Mouse (Mus musculus) limb, embryonic 15.5 days (tissue): ENCODE results near the gene Kcnk2. TPM values are rescaled to one million over a fixed set of nuclear protein-coding genes. Genes with fewer than 3 reads are reported as not detected.

Experiments
- ATAC-seq: fragments of 200-750 bp; cut with Nextera tagmentation; 2 replicates; pipeline ENCODE4 v1.8.0; 2017; ENCODE audit warnings: low read depth, moderate TSS enrichment; ENCODE audit not compliant: insufficient number of reproducible peaks, low FRiP score, low TSS enrichment
- H3K27ac ChIP-seq: fragments of 300-500 bp; sonication (generic); 2 replicates; pipeline ENCODE4 v1.5.1; 2015; ENCODE audit warnings: moderate library complexity, mild to moderate bottlenecking, inconsistent platforms
- H3K27me3 ChIP-seq: fragments of 300-500 bp; sonication (generic); 2 replicates; pipeline ENCODE4 v1.6.1; 2015; ENCODE audit warnings: inconsistent platforms
- H3K36me3 ChIP-seq: fragments of 300-500 bp; sonication (generic); 2 replicates; pipeline ENCODE4 v1.6.1; 2015; ENCODE audit warnings: inconsistent platforms
- H3K4me1 ChIP-seq: fragments of 300-500 bp; sonication (generic); 2 replicates; pipeline ENCODE4 v1.6.1; 2015; ENCODE audit warnings: inconsistent platforms
- H3K4me2 ChIP-seq: fragments of 300-500 bp; sonication (generic); 2 replicates; pipeline ENCODE4 v1.6.1; 2015; ENCODE audit warnings: mild to moderate bottlenecking, inconsistent platforms
- H3K4me3 ChIP-seq: fragments of 300-500 bp; sonication (generic); 2 replicates; pipeline ENCODE4 v1.5.1; 2015; ENCODE audit warnings: mild to moderate bottlenecking, inconsistent platforms
- H3K9ac ChIP-seq: fragments of 300-500 bp; sonication (generic); 2 replicates; pipeline ENCODE4 v1.6.1; 2015; ENCODE audit warnings: inconsistent platforms
- H3K9me3 ChIP-seq: fragments of 300-500 bp; sonication (generic); 2 replicates; pipeline ENCODE4 v1.6.1; 2016; ENCODE audit warnings: inconsistent platforms
- WGBS: fragments of 180-500 bp; shearing (Covaris S2); methylation state at CpG from one replicate; pipeline ENCODE4 v1.1.7; 2015; 5-methylcytosine and 5-hydroxymethylcytosine counted together
- polyA plus RNA-seq: library from polyadenylated mRNA; unstranded; fragments of >200 nt; fragmentation: Nextera tagmentation; extraction: Ambion mirVana; gene quantifications from 2 replicates; pipeline ENCODE4 v1.2.1, GENCODE M21; 2015

The Kcnk2 gene
- polyA plus RNA-seq, 1 experiment from 2014 or later: 9.3 TPM

DNA sequence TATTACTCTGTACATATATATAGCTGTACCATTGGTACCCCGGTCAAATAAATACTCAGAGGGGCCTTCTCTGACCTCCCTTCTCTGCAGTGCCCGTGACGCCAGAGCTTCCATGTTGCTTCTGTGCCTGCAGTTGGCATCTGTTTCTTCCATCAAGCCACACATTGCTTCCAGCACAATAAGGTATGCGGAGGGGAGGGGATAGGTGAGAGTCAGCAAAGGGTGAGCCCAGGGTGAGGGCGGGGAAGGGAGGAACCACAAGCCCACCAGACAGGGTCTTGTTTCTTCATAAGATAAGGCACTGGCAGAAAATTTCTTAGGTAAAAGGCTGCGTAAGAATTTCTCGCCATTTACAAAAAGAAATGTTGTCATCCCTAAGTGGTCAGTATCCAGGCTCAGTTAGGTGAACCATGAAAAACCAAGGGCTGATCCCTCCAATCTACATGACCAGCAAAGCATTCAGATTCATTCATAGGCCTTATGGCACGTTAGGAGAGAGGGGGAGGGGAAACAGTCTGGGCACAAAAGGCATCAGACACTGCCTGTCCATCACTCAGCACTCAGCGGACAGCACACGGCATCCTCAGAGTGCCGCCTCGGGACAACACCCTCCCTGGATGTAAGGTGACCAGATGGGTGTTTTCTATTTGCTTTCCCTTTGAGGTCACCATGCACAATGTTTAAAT is 192.9 kb downstream of the Kcnk2 start:
- no peaks in the 10 kb centered on the region for H3K27me3 ChIP-seq
- WGBS: 84% methylated on average over 12 of the region's 12 CpGs
- ATAC-seq: no peak
- H3K27ac ChIP-seq: no peak overlapping the region
- no peak overlapping the region for H3K4me3 ChIP-seq
- H3K36me3 ChIP-seq: no peaks in the 10 kb centered on the region
- H3K9ac ChIP-seq: no peak overlapping the region
- H3K9me3 ChIP-seq: no peaks in the 10 kb centered on the region
- H3K4me2 ChIP-seq: no peak overlapping the region
- H3K4me1 ChIP-seq: no peaks in the 10 kb centered on the region

- Histone ChIP-seq H3K27ac (no peak overlapping the region), H3K9me3 (no peaks in the 10 kb centered on the region), H3K27me3 (no peaks in the 10 kb centered on the region), H3K4me3 (no peak overlapping the region), H3K4me2 (no peak overlapping the region), H3K9ac (no peak overlapping the region), H3K36me3 (no peaks in the 10 kb centered on the region), H3K4me1 (no peaks in the 10 kb centered on the region)
- no peak for ATAC-seq
- WGBS: 87% methylated on average over 9 of the region's 9 CpGs
These were observed 193.5 kb downstream of the Kcnk2 start for GRCm38 (mm10) chr1:189208605-189209004.

- ATAC-seq: no peak
- WGBS: 65% methylated on average over 4 of the region's 4 CpGs
- H3K9me3 ChIP-seq: no peaks in the 10 kb centered on the region
These were observed 206.3 kb downstream of the Kcnk2 start for GRCm38 (mm10) chr1:189195758-189196157.

GRCm38 (mm10) chr1:189187737-189188390 is 214.2 kb downstream of the Kcnk2 start:
- Histone ChIP-seq H3K4me2 (no peak overlapping the region), H3K9me3 (no peaks in the 10 kb centered on the region), H3K27ac (no peak overlapping the region), H3K4me3 (no peak overlapping the region), H3K27me3 (0 out of 2 replicates have a peak, but pooled peaks cover 3% of the 10 kb centered on the region), H3K9ac (no peak overlapping the region), H3K36me3 (no peaks in the 10 kb centered on the region), H3K4me1 (no peaks in the 10 kb centered on the region)
- ATAC-seq: no peak
- 67% methylated on average over 12 of the region's 12 CpGs for WGBS

More at GRCm38 (mm10) chr1:189195758-189196157, 206.3 kb downstream of the Kcnk2 start:
- Histone ChIP-seq H3K9ac (no peak overlapping the region), H3K4me3 (no peak overlapping the region), H3K4me1 (no peaks in the 10 kb centered on the region), H3K36me3 (no peaks in the 10 kb centered on the region), H3K27me3 (no peaks in the 10 kb centered on the region), H3K4me2 (no peak overlapping the region), H3K27ac (no peak overlapping the region)

DNA sequence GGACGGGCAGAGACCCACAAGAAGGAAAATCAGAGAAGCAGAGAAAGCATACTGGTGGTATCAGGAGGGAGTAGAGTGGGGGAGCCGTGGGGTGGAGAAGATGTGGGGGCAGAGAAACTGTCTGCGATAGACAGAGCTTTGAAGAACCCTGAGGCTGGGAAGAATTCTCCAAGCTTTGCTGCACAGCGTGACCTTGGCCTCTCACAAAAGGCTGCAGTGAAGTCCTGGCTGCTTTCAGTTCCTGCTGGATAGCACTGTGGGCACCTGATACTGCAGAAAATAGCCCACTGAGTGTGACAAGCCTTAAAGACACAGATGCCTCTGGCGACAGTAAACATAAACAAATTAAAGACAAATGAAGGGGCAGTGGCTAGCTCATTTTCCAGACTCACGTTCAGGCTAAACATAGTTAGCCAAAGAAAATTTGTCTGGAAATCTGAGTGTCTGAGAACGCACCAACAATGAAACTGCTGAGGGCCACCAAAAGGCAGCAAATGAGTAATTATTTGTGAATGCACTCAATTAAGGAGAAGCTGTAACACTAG is 216.8 kb downstream of the Kcnk2 start:
- H3K27ac ChIP-seq: no peak overlapping the region
- no peaks in the 10 kb centered on the region for H3K4me1 ChIP-seq
- no peak for ATAC-seq
- no peak overlapping the region for H3K4me2 ChIP-seq
- 0 out of 2 replicates have a peak, but pooled peaks cover 3% of the 10 kb centered on the region for H3K27me3 ChIP-seq
- WGBS: 47% methylated on average over 7 of the region's 7 CpGs
- no peak overlapping the region for H3K9ac ChIP-seq
- no peaks in the 10 kb centered on the region for H3K36me3 ChIP-seq
- H3K9me3 ChIP-seq: no peaks in the 10 kb centered on the region
- H3K4me3 ChIP-seq: no peak overlapping the region

- Histone ChIP-seq H3K27me3 (no peaks in the 10 kb centered on the region), H3K4me3 (no peak overlapping the region), H3K27ac (no peak overlapping the region), H3K9ac (no peak overlapping the region), H3K9me3 (no peaks in the 10 kb centered on the region), H3K4me2 (no peak overlapping the region), H3K36me3 (no peaks in the 10 kb centered on the region), H3K4me1 (peaks cover 2% of the 10 kb centered on the region; the same call in 1 of the 2 replicates)
- WGBS: 84% methylated on average over 1 of the region's 1 CpGs
- no peak for ATAC-seq
These were observed 224.3 kb downstream of the Kcnk2 start for GRCm38 (mm10) chr1:189177746-189178145.

GRCm38 (mm10) chr1:189173479-189173878 is 228.6 kb downstream of the Kcnk2 start:
- no peaks in the 10 kb centered on the region for H3K27me3 ChIP-seq
- no peak overlapping the region for H3K9ac ChIP-seq
- no peak overlapping the region for H3K4me2 ChIP-seq
- H3K27ac ChIP-seq: peak overlapping the region; percentile 9; the same call in 1 of the 2 replicates
- no peak for ATAC-seq
- H3K4me1 ChIP-seq: peaks cover 2% of the 10 kb centered on the region; the same call in 1 of the 2 replicates
- no peak overlapping the region for H3K4me3 ChIP-seq
- H3K36me3 ChIP-seq: no peaks in the 10 kb centered on the region
- no peaks in the 10 kb centered on the region for H3K9me3 ChIP-seq
- WGBS: 31% methylated on average over 8 of the region's 8 CpGs

- 67% methylated on average over 4 of the region's 4 CpGs for WGBS
- ATAC-seq: no peak
- Histone ChIP-seq H3K4me2 (no peak overlapping the region), H3K27ac (no peak overlapping the region), H3K9me3 (no peaks in the 10 kb centered on the region), H3K4me1 (peaks cover 2% of the 10 kb centered on the region; the same call in 1 of the 2 replicates), H3K4me3 (no peak overlapping the region), H3K36me3 (no peaks in the 10 kb centered on the region), H3K27me3 (no peaks in the 10 kb centered on the region), H3K9ac (no peak overlapping the region)
These were observed 230.9 kb downstream of the Kcnk2 start for GRCm38 (mm10) chr1:189171138-189171537.

DNA sequence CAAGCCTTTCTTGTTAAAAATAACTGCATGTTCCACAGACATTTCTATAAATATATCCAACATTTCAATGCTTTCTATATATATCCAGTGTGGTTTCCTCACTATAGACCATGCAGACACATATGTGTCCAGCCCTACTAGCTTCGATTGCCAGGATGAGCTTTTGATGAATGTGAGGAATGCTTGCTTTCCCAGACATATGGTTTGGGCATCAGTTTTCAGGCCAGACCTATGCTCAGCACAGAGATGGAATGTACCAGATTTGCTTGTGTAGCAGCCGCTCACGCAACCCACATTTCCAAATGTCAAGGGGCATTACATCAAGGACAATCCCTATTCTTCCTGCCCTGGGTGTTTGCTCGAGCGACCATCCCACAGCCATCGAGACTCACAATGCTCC is 236.3 kb downstream of the Kcnk2 start:
- peaks cover 5% of the 10 kb centered on the region; the same call in 1 of the 2 replicates for H3K4me1 ChIP-seq
- H3K9ac ChIP-seq: no peak overlapping the region
- H3K27me3 ChIP-seq: no peaks in the 10 kb centered on the region
- peak; percentile 63; the same call in 1 of the 2 replicates for ATAC-seq
- H3K36me3 ChIP-seq: no peaks in the 10 kb centered on the region
- H3K4me2 ChIP-seq: no peak overlapping the region
- H3K27ac ChIP-seq: 0 out of 2 replicates have a peak overlapping the region, but pooled peaks have one; percentile 58
- 62% methylated on average over 6 of the region's 6 CpGs for WGBS
- no peak overlapping the region for H3K4me3 ChIP-seq
- no peaks in the 10 kb centered on the region for H3K9me3 ChIP-seq

DNA sequence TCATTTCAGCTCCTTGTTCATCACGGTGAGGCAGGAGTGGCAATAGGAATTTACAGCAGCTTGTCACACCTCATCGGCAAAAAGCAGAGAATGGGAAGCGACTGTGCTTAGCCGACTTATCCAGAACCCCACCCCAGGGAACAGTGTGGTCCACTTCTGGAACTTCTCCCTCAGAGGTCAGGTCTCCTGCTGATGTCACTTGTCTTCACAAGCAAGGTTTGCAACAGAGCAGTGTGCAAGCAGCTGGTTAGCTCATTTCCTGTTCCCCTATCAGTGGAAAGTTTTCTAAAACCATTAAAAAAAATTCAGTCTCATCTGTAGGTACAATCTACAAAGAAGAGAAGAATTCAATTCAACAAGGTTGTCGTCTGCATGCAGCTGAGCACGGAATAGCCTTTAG is 236.9 kb downstream of the Kcnk2 start:
- Histone ChIP-seq H3K27me3 (no peaks in the 10 kb centered on the region), H3K9me3 (no peaks in the 10 kb centered on the region), H3K4me1 (peaks cover 5% of the 10 kb centered on the region; the same call in 1 of the 2 replicates), H3K4me3 (no peak overlapping the region), H3K4me2 (no peak overlapping the region), H3K27ac (peak overlapping the region; percentile 58; the same call in 1 of the 2 replicates), H3K9ac (no peak overlapping the region), H3K36me3 (no peaks in the 10 kb centered on the region)
- no peak for ATAC-seq
- 40% methylated on average over 6 of the region's 6 CpGs for WGBS

DNA sequence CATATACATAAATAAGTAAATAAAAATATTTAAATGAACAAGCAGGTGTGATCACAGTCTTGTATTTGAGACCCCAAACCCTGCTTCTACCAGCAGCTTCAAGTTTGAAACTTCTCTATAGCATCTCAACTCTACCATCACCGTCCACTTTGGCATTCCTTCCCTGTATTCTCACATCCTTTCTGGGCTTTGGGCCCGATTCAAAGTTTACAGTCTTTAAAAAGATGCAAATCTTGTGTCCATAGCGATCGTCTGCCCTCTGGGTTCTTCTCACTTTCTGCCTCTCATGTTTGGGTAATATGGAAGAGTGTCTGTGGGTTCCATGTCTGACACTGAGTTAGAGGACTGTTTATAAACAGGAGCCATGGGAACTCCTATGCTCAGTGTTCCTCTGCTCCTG is 237.4 kb downstream of the Kcnk2 start:
- no peak for ATAC-seq
- 69% methylated on average over 4 of the region's 4 CpGs for WGBS

DNA sequence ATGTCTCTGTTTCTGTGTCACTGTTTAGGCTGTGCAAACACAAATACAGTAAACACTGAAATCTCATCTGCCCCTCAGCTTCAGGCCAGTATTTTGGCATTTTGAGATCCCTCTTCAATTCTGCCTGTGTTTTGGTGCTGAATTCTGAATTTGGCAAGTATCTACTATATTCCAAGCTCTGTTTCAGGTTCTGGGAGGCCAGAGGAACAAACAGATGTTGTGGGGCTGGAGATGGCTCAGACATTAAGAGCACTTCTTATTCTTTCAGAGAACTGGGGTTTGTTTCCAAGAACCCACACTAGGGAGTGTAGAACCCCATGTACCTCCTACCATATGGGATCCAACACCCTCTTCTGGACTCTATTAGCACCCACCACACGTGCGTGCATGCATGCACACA is 237.8 kb downstream of the Kcnk2 start:
- no peaks in the 10 kb centered on the region for H3K36me3 ChIP-seq
- ATAC-seq: no peak
- H3K9me3 ChIP-seq: no peaks in the 10 kb centered on the region
- H3K4me1 ChIP-seq: peaks cover 5% of the 10 kb centered on the region; the same call in 1 of the 2 replicates
- H3K27ac ChIP-seq: no peak overlapping the region
- H3K4me3 ChIP-seq: no peak overlapping the region
- WGBS: 80% methylated on average over 2 of the region's 2 CpGs
- H3K4me2 ChIP-seq: no peak overlapping the region
- H3K27me3 ChIP-seq: no peaks in the 10 kb centered on the region
- no peak overlapping the region for H3K9ac ChIP-seq

More for the DNA sequence above, 237.4 kb downstream of the Kcnk2 start:
- H3K9me3 ChIP-seq: no peaks in the 10 kb centered on the region
- H3K36me3 ChIP-seq: no peaks in the 10 kb centered on the region
- H3K27ac ChIP-seq: no peak overlapping the region
- no peaks in the 10 kb centered on the region for H3K27me3 ChIP-seq
- no peak overlapping the region for H3K4me3 ChIP-seq
- H3K4me2 ChIP-seq: no peak overlapping the region
- H3K4me1 ChIP-seq: peaks cover 5% of the 10 kb centered on the region; the same call in 1 of the 2 replicates
- no peak overlapping the region for H3K9ac ChIP-seq
